Mouse (Mus musculus) erythroid progenitor cell, adult 5-6 weeks (primary cell): ENCODE results near the gene Wwc1. TPM values are rescaled to one million over a fixed set of nuclear protein-coding genes. Genes with fewer than 3 reads are reported as not detected.

ENCODE experiments used
- ATAC-seq: replicated peaks from 2 replicates; pipeline ENCODE4 v1.8.0; 2016; ENCODE audit warnings: moderate number of reproducible peaks, mild to moderate bottlenecking, moderate TSS enrichment, inconsistent platforms; ENCODE audit not compliant: poor library complexity, low FRiP score, severe bottlenecking
- total RNA-seq, 2 experiments: library from RNA; stranded (forward) in 1 of 2; stranded (reverse) in 1 of 2; fragments of 150-400 nt in 1 of 2; fragments of 186-747, 209-891 nt in 1 of 2; gene quantifications; 2 replicates each; pipeline versions ENCODE4 v1.2.3 to v1.2.4; 2015 to 2017; ENCODE audit warnings: low replicate concordance in 2 of 2

Gene Wwc1
- total RNA-seq, 2 experiments from 2014 or later = not detected

- ATAC-seq = no peak
Measured at GRCm38 (mm10) chr11:35974632-35975450, 5.5 kb downstream of the Wwc1 start.

GRCm38 (mm10) chr11:35973135-35973534 is 7.2 kb downstream of the Wwc1 start:
- no peak for ATAC-seq

GRCm38 (mm10) chr11:35972270-35972931 is 7.9 kb downstream of the Wwc1 start:
- ATAC-seq = no peak

GRCm38 (mm10) chr11:35970806-35971705 is 9.3 kb downstream of the Wwc1 start:
- ATAC-seq = no peak

DNA sequence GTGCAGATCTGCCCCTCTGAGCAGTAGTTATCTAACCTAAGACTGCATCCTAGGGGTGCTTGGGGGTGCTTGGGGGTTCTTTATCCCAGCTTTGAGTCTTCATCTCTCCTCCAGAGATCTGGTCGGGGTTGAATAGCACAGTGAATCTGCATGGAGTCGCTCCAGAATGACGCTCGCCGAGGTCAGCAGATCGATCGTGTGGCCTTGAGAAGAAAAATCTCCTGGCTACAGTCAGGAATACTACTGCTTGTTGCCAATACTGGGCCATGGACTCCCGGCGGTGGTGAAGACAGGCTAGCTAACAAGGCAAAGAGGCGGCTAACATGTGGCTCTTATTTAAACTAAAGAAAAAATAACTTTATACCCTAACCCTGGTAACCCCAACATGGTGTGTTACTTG is 12.0 kb downstream of the Wwc1 start:
- ATAC-seq = no peak

- no peak for ATAC-seq
Measured at GRCm38 (mm10) chr11:35963981-35964549, 16.3 kb downstream of the Wwc1 start.

DNA sequence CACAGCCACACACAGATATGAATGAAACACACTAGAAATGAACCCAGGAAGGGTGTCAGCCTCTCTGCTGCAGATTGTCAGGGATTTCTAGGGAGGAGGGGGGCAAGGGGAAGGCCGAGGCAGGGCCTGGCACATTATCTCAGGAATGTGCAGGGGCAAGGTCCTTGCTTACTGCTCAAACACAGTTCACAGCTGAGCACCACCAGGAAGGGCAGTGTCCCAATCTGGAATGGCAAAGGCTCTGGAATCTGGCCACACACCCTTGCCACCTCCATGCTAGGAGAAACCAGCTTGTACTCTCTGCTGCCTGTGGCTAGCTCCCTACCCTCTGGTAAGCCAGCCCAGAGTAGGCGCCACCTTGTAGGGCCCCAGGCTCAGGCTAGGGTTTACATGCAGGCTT is 16.8 kb downstream of the Wwc1 start:
- no peak for ATAC-seq

DNA sequence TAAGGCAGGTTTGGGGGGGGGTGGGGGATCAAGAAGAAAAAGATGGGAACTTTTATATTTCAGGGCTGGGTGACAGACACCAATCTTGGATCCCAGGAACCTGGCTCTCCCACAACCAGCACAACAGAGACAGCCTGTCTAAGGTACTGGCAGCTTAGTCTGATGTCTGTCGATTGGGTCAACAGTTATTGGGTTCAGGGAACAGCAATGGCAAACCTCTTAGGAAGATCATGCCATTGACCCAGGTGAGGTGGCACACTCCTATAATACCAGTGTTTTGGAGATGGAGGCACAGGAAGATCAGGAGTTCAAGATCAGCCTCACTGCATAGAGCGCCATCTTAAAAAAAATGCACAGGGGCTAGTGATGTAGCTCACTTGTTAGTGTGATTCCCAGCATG is 17.9 kb downstream of the Wwc1 start:
- no peak for ATAC-seq

DNA sequence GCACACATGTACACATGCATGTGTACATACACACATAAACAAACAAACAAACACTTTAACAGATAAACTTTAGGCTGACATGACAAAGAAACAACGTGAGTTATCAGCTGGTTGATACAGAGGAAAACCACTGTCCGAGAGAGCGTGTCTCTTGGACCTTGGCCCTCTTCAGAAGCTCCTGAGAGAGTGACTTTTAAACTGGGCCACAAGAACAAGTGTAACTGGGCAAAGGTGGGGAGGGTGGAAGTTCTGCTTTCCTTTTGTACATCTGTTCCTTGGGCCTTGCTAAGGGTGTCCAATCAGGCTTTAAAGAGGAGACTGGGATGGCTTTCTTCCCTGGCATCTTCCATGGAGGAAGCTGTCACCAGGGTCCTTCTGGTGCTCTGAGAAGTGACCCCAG is 21.1 kb downstream of the Wwc1 start:
- no peak for ATAC-seq

GRCm38 (mm10) chr11:35955572-35955971 is 24.8 kb downstream of the Wwc1 start:
- ATAC-seq = no peak

DNA sequence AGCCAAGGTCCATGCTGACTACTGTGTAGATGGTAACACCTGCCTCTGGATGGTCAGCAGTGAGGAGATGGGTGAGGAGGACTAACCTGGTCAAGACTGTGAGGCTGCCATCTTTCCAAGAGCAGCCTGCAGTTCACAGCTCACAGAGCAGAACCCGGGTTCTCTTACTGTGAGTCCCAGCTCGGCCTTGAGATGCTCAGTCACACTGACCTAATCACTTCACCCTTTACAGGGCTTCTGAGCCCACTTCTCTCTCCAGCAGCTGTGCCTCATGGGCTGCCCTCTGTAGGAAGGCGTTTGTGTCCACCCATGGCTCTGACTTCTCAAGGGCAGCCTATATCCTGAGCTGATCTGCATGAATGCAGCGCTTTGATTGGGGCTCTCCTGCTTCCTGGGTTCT is 27.1 kb downstream of the Wwc1 start:
- ATAC-seq = no peak

DNA sequence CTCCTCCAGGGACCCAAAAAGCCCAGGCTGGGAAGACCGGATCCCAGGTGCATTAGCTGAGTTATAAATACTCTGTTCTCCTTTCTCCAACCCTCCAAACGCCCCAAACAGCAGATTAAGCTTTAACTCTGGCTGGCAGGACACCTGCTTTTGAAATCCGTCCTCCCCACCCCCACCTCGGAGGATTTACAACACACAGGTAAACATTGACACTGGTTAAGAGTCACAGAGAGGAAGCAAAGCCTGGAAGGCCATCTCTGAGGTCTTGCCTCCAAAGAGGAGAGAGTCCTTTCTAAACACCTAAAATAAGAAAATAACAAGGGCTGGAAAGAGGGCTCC is 28.6 kb downstream of the Wwc1 start:
- ATAC-seq = no peak

GRCm38 (mm10) chr11:35951058-35951726 is 29.1 kb downstream of the Wwc1 start:
- ATAC-seq = no peak

DNA sequence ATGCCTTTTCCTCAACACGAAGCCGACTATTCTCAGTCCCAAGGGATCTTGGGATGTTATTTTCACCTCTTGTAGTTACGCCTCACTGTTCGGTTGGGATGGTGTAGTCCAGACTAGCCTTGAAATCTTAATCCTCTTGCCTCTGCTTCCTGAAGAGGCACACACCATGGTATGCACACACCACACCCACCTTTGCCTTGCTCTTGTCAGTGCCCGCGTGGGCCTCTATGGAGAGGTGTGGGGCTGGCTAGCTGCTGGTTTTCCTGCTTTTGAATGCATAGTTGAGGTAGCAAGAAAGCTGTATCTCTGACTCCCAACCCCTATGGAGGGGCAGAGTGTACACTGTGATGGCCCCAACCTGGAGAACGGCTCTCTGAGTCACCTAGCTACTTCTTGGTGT is 29.9 kb downstream of the Wwc1 start:
- no peak for ATAC-seq

DNA sequence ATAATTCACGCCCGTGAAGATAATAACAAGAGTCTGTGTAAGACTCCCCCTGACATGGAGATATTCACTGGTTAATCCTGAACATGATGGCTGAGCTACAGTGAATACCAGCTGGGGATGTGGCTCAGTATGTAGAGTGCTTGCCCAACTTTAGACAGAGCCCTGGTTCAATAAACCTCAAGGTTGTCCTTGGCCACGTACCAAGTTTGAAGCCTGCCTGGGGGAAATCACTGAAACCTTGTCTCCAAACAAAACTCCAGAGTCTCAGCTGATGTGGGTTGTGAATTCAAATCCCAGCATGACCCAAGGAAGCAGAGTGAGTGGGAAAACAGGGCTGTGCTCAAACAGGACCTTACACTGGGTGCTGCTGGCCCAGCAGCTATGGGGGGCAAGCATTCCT is 30.3 kb downstream of the Wwc1 start:
- no peak for ATAC-seq

DNA sequence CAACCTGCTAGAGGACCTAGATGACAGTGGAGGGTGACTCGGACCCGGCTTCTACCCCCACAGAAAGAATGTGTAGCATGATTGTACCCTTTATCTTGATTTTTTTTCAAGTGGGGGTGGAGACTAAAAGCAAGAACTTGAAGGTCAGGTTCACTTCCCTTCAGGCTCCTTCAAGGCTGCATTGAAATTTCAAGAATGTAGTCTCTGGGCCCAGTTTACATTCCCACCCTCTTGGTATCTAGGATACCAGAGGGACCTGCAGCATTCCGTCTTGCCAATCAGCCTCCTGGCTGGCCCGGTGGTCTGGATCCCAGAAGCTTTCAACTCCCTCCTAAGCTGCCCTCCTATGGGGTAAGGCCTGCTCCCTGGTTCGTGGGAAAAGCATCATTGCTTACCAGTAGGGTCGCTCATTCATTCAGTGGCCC is 31.9 kb downstream of the Wwc1 start:
- ATAC-seq = no peak

DNA sequence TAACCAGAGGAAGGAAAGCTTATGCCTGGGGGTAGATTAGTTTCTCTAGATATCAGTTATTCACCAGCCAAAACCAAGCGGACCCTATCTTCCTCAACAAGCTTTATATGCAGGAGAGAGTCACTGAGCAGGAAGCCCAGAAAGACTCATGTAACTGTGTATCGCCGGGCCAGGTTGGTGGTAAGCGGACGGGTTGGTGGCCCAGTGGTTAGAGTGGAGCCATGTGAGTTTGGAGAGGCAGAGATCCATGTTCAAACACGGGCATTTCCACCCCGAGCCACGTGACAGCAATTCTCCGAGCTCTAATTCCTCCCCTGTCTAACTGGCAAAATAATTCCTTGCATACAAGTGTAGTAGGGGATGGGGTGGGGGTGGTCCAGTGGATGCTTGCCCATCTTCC is 32.4 kb downstream of the Wwc1 start:
- no peak for ATAC-seq

GRCm38 (mm10) chr11:35945187-35945586 is 35.1 kb downstream of the Wwc1 start:
- no peak for ATAC-seq

GRCm38 (mm10) chr11:35941641-35942040 is 38.7 kb downstream of the Wwc1 start:
- no peak for ATAC-seq

DNA sequence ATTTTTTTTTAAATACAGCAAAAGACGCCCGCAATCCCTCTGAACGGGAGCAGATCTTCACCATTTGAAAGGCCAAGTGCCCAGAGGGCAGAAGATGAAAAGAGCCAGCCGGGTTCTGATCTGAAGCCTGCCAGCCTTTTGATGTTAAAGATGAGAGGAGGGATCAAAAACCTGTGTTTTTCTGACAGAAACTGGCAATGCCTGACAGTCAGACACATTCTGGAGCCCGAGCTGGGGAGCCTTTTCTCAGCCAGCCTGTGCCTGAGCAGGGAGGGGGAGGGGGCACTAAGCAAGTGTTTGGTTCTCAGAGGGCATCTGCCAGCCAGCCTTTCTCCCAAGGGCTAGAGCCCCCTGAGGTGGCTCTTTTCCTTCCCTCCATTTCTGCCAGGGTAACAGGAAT is 39.3 kb downstream of the Wwc1 start:
- ATAC-seq = no peak
